Mouse (Mus musculus) c-Kit-positive CD71-positive TER-119-positive erythroid progenitor cells, embryonic 14.5 days (primary cell): ENCODE data around the gene Exoc4.

Source experiments
- DNase-seq: peaks from one replicate; pipeline ENCODE4 v3.0.0-alpha.2; 2013; ENCODE audit warnings: low spot score

Gene Exoc4

DNA sequence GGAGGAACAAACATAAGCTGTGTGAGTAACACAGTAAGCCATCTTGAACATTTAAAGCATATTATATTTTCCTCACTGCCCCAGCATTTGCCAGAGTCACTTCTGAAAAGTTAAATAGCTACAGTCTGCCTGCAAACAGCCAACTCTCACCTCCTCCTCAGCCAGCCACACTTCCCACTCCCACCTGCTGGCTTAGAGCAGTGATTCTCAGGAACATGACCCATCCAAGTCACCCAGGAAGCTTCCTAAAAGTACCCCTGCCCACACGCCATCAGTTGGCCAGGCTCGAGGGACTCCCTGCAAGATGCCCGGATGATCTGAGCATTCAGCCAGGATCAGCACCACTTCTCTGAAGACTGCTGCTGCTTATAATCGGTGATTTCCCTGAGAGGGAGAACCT is 514.4 kb downstream of the Exoc4 start:
- no peak for DNase-seq

DNA sequence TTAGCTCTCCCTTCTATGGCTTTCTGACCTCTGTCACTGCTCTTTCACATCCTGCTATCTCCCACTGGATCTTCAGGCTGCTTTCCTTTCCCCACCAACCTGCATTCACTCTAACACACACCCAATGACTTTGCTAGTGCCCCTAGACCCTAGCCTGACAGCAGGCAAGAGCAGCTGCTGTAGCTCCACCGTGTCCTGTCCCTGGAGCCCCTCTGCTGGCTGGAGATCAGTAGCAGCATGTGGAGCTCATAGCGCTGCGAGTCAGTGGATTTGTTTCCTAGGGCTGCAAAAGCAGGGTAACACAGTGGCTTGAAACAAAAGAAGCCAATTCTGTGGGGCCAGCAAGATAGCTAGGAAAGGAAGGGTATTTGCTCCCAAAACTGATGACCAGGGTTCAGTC is 515.1 kb downstream of the Exoc4 start:
- no peak for DNase-seq

DNA sequence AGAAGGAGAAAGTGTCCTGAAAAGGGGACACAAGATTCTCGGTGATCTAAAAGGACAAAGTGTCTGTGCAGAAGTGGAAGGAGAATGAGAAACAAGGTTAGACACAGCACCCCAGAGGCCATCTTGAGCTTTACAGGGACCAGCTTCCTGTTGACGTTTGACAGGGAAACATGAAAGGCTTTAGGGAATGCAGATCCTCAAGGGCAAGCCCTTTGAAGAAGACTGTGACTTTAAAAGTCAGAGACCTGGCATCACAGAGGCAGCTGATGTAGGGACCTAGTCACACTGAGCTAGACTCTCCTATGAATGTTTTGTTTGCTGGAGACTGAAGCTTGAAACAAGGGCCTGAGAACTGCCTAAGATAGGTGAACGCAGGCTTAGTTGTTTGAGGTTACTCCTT is 520.4 kb downstream of the Exoc4 start:
- DNase-seq: no peak

DNA sequence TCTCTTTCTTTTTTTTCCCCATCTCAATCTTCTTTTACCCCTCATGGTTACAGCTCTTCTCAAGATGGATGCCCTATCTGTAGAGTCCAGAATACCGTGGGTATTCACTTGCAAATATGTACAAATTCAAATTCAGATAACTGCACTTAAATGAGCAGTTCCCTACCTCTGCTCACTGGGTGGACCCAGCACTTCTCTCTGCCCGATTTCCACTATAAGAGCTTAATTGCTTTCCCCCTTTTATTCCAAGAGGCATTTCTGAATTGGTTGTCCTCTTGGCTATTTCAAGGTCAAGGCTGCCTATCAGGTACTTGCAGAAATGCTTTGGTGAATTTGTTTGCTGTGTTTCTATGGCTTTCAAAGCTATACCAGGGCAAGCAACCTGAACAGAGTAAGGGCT is 521.1 kb downstream of the Exoc4 start:
- no peak for DNase-seq

DNA sequence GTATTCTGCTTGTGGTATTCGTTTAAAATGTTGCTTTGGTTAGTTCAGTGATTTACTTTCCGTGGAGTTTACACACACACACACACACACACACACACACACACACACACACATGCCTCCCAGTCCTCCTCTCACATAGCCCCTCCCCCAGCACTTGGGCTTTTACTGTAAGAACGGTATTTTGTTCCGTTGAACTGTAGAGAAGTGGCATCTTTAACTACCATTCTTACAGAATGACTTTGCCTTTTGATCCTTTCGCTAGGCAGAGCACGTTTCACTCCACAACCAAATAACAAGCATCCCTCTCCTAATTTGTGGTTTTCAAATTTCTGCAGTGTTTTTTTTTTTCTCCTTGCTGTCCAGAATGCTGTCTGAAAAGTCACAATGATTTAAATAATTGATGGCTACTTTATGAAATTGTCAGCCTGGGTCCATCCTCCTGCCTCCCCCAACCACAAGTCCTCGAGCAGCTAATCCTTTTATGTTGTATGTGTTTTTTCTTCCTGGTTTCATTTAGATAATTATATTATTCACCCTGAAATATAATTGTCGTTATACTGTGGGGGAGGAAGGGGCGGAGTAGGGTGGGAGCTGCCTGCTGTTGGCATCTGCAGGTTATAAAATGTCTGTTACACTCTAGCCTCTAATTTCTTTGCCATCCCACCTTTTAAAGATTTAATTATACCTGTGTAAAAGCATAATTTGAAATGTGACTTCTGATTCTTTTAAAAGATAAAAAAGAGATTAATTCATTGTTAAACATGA is 523.8 kb downstream of the Exoc4 start:
- no peak for DNase-seq

DNA sequence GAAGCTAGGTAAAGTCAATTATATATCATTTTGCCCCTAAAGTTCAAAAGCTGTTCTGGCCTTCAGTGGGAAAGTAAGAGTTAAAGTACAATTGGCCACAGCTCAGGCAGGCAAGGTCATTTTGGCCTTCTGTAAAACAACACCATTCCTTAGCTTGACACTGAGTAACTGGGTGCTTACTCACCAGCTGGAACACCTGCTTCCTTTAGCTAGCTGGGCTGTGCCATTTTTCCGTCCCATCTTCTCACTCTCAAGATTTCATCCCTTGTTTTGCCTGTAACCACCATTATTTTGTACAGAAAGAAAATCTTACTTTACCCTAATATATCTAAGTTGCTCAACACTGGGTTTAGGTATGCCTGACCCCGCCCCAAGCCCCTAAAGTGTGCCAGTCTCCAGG is 543.7 kb downstream of the Exoc4 start:
- DNase-seq: no peak

DNA sequence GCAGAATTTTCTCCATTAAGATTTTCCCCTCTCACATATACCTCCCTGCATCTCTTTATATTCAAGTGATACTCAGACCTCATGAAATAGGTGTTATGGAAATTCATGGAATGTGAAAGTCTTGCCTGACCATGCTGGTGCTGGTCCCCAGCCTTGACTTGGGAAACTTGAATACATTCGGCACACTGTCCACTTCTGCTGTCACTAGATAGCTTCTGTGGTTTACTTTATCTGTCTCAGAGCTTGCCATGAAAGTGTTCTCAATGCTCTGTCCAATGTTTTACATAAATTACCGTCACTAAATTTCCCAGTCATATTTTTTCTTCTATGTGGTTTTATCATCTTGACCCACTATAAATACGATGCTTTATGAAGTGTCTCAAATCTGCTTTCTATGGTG is 552.4 kb downstream of the Exoc4 start:
- DNase-seq: no peak

DNA sequence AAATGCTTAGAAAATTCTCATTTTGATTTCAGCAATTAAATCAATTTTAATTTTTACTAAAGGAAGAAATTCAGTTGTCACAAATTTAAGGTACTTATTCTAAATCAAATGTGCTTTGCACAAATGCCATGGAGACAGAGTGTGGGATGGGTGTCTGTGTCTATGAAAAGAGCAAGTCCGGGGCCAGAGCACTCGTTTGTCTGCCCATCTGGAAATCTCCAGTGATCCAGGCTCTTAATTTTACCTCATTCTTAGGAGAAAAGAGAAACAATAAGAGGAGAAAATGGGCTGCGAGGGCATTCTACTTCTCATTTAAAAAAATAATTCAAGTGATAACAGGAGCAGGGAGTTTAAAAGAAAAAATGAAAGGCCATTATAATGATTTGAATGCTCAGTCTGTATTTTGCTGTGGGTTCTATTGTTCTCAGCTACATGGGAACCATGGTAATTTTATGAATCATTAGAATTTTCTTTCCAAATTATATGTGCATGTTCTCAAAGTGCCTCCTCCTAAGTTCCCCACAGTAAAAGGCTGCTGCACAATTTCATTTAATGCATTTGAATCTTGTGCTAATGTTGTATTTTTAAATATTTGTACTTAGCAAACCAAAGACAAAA is 554.7 kb downstream of the Exoc4 start:
- no peak for DNase-seq

DNA sequence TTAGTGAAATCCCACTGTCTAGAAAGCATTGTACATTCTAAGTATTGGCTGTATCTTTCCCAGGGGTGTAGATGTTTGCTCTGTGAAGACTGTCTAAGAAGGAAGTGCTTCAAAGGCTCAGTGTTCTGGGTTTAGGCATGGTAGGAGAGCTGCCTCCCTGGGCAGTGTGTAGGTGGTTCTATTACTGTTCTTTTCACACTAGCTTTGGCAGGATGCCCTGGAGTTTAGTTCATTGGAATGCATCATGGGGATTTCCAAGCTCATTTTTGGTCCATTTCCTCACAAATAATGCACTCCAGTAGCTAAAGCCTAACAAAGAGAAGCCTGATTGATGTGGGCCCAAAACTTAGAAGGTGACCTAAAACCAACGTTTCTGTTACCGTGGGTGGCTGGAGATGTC is 555.9 kb downstream of the Exoc4 start:
- no peak for DNase-seq

DNA sequence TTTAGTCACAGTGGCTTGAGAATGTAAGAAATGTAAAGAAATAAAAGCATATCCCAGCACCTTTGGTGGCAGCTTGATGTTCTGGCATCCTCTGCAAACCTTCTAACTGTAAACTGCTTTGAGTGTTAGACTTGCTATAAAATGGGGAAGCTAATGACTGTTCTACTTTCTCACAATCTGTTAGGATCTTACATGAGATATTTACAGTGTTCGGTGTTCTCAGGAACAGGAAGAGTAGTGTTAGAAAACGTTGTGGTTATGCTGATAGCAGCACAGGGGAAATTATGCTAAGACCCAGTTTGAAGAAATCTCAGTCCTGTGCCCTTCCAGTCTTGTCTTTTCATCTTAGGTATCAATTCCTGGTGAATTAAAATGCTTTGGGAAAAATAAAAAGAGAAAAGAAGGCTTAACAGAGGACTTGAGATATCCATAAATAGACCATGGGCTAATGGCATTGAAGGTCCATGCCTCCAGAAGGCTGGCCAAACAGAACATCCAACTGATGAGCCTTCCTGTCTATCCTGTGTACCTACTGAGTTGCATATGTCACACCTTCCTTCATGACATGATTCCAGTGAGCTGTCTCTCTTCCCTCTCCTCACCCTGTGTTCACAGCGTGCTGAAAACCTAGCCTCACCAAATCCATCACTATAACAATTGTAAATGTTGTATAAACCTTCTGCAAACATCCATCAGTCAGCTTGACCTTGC is 557.3 kb downstream of the Exoc4 start:
- DNase-seq: no peak

DNA sequence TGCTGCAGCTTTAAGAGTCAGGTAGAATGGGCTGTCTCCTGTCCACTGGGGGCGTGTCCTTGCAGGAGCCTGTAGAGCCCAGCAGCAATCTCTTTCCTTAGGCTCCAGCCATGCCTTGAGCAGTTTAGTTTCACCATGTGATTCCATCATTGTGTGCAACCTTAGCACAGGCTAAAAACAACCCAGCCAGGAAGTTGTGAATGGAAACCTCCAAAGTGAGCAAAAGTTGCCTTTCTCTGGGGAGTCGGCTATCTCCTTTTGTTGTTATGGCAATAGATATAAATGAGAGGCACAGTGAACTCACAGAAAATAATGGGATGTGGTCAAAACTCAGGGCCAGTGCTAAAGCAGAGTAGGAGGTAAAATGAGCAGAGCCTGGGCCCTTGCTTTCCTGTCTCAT is 565.5 kb downstream of the Exoc4 start:
- DNase-seq: no peak

DNA sequence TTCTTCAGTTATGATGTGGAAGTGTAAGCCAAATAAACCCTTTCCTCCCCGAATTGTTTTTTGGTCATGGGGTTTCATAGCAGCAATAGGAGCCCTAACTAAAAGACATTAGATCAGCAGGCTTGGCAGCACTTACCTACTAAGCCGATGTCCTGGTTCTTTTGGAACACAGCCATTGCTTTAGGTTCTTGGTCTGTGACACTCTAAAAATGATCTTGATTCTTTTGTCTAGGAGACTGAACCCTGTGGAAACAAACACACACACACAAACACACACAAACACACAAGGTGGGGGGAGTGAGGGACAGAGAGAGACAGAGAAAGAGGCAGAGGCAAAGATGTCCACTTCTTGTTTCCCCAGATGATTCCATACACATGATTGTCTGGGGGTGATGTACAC is 574.3 kb downstream of the Exoc4 start:
- DNase-seq: no peak

DNA sequence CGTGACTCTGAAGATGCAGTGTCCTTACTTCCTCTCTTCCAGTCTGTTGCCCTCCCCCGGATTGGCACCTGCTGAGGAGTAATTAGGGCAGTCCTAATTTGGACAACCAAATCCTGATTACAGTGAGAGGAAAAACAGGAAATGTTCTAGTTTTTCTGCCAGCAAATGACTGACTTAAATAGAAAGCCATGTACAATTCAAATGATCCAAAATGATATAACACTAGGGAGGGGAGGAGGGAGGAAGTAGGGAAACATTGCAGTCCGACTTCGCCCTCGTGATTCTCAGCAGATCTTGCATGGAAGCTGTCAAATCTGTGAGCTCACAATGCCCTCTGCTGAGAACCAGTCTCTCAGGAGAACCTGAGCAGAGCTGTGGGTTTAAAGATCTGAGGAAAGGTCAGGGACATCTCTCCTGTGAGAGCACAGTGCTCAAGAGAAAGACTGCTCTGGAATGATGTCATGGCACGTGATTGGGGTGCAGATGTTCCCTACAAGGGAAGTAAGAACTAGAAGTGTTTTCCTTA is 575.0 kb downstream of the Exoc4 start:
- no peak for DNase-seq

DNA sequence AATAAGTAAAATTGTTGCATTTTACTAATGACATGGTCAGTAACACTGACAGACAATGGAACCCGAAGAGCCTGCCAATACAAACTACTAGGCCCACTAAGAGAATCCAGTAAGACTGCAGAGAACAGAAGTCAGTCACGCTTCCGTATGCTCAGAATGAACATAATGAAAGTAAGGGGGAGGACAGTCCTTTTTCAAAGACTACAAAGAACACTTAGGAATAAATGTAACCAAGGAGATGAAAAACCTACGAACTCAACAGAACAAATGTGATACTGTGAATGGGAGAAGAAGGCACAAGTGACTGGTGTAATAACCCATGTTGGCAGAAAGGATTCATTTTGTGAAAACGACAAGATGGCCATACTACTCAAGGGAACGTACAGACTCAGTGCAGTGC is 579.6 kb downstream of the Exoc4 start:
- DNase-seq: no peak

DNA sequence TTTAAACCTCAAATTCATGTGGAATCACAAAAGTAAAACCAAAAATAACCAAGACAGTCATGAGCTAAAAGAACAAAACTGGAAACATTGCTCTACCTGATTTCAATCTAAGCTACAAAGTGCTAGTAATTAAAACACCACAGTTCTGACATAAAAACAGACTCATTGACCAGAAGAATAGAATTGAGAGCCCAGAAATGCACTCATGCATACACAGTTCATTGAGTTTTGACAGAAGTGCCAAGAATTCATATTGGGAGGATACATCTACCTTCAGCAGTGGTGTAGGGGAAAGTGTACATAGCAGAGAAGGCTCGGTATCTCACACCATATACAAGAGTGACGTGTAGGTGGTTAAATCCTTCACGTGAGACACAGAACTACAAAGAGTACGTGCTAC is 580.4 kb downstream of the Exoc4 start:
- DNase-seq: no peak

DNA sequence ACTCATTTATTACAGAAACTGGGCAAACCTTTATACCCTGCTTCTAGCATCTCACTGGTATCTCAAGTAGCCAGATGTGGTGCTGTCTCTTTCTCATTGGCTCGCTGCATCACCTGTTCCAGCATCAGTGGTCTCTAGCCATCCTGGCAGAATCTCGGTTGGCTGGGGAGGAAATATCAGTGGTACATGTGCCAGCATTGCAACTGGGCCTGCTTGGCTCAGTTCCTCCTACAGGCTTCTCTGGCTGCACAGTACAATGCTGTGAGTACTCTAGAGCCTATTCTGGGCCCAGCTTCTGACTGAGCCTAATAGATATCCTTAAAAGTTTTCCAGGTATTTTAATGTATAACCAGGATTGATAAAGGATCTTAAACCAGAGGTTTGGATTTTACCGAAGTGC is 582.4 kb downstream of the Exoc4 start:
- no peak for DNase-seq

DNA sequence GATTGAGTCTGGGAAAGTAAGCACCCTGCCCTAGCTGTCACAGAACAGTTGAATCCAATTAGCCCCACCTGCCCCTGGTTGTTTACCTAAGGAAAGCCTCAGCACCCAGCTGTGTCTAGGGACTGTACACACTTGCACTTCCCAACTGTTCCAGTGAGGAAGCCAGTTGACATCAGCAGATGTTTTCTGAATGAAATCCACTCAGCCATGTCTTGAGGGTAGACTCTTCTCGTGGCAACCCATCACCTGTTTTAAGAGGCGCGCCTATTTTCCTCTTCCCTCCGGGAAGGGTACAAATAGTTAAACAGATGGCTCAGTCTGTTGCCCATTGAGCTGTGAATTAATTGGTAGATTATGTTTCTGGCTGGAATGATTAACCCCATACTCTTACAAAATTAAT is 584.1 kb downstream of the Exoc4 start:
- no peak for DNase-seq

DNA sequence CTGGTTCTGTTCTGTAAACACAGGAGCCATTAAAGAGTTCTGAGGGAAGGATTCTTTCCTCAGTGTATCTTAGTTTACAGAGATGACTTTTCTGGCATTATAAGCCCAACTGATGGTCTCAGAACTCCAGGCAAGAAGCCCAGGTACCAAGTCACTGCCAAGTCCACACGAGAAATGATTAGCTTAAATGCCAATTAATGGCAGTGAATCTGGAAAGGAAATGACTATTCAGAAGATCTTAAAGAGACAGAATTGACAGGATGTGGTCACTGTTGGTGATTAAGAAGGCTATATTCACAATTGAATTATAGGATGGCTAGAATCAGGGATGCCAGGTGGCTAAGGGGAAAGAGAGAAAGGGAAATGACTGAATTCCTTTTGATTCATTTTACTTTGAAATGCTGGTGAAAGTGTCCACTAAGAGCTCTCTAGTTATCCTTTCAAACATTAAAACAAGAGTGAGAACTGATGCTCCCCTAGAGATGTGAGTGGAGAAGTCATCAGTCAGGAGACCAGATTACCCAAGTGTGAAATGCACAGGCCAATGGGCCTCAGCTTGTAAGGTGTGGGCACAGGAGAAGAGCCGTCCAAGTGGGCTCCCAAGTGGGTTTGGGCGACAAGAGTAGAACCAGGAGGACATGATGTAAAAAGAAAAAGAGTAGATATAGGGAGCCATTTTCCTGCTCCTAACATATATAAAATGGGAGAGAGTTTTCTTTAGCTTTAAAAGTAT is 587.3 kb downstream of the Exoc4 start:
- DNase-seq: no peak

DNA sequence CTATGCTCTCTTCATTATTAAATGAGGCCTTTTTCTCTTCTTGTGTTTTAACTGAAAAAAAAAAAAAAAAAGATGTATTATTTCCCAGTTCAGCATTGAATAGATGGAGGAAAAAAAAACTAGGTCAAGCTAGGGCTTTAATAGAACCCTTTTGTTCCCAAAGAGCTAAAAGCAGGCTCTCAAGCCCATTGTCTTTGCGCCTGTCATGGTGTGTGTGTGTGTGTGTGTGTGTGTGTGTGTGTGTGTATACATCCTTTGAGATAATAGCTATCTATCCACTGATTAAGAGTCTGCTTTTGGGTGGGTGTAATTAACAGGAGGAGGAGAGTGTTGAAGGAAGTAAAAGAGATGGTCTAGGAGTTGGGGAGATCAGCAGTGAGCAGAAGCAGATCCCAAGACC is 594.0 kb downstream of the Exoc4 start:
- no peak for DNase-seq

DNA sequence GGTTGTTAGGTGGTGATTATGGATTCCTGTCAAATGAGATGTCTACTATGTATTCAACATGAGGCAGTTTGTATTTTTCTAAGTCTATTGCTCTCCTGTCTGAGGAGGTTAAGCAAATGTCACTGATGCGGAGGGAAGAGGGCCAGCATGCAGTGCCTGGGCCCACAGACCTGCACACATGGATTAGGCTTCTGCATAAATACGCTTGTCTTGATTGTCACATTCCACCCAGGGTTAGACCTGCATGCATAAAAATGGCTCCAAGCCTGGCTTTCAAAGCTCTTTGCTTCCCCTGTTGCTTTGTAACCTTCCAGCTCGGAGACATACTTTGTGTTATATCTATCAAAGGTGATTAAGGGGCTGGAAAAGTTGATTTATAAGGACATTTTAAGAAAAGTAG is 610.2 kb downstream of the Exoc4 start:
- DNase-seq: no peak

DNA sequence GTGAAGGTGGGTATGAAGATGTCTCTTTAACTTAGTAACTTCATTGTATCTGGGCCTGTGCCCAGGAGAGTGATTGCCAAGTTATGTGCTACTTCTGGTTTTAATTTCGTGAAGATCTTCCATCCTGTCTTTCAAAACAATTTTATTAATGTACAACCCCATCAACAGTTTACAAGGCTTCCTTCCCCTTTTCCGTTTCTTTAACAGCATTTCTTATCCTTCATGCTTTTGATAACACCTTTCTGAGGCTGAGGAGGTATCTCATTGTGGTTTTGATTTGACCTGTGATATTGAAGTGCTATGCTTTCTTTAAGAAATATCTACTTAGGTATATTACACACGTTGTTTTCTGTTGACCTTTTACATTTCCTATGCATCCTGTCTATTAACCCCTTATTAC is 616.9 kb downstream of the Exoc4 start:
- DNase-seq: no peak

DNA sequence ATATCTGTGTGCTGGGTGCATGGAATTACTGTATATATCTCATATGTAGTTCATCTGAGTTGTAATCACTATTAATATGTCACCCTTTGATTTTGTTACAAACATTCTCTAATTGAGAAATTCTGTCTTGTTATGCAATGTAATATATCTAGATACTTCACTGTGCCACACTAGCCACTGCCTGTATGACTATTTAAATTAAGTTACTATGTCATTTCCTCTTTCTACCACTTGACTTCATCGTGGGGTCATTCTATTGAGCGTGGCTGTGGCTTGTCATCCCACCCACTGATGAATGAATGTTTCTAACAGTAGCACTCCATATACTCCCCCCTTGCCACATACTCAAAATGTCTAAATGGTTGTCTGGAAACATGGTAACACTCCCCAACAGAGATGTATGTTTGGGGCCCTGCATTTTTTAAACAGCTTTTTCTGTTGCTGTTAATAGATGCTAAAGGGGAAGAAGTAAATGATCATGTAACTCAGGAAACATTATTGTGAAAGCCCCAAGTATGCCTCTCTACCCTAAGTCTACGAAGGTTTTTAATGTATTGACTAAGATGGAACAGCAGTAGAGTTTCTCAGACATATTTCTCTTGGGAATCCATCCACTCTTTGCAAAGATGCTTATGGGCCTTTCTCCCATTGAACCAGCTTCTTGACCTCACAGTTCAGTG is 618.2 kb downstream of the Exoc4 start:
- no peak for DNase-seq
